Mouse (Mus musculus): ENCODE data around the gene Rps6ka2. TPM values are rescaled to one million over a fixed set of nuclear protein-coding genes. Genes with fewer than 3 reads are reported as not detected.
"Not testable (repeated sequence)": the region's sequence is repeated elsewhere in the genome, so short reads cannot be mapped to it uniquely, and the experiment has no call there.

Gene Rps6ka2
- polyA plus RNA-seq, 1 experiment from 2014 or later = 24.4 TPM

DNA sequence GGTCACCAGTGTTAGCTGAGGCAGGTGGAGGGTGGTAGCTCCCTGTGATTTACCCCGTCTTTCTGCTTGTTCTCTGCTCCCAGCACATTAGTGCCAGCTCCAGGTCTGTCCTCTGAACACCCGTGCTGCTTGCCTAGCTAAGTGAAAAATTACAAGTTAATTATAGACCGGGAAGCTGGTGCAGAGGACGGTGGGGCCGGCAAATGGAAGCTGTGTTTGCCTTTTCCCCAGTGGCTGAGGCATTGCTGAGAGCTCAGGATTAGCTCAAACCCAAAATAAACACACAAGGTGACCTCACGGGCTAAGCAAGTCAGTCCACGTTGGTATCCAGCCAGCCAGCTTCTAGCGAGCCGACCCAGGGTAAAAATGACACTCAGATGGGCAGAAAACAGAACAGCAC lies 103.1 kb downstream of the Rps6ka2 start:
- peak overlapping the region; percentile 19 for H3K4me2 ChIP-seq

DNA sequence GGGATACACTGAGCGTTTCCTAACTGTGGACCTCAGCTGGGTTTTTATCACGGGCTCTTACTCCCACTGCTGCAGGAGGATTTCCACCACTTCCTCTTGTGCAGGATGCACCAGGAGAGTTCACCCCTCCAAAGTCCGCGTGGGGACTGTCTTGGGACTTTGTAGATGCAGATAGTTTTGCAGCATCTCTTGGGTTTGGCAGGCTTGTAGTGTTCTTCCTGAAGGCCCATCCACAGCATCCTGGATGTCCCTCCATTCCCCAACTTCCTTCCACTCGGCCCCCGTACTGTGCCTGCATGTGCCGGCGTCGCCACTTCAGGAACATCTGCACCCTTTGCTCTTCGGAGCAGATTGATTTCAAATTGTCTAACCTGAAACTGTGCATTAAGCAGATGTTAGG lies 103.9 kb downstream of the Rps6ka2 start:
- no peak for ATAC-seq (replicated peaks; ENCODE audit: insufficient number of reproducible peaks, insufficient read depth, low FRiP score, low read depth)
- peaks cover 59% of the 10 kb centered on the region for H3K4me1 ChIP-seq (replicated peaks)
- H3K9me3 ChIP-seq (replicated peaks) = no peaks in the 10 kb centered on the region
- no peaks in the 10 kb centered on the region for H3K27me3 ChIP-seq
- H3K4me3 ChIP-seq = no peak overlapping the region
- no peak overlapping the region for H3K9ac ChIP-seq
- 77% methylated on average over 10 of the region's 10 CpGs for WGBS
- peak overlapping the region; percentile 93 for H3K27ac ChIP-seq
- H3K36me3 ChIP-seq = peaks cover 18% of the 10 kb centered on the region; the same call in 1 of the 2 replicates
- no peak overlapping the region for H3K4me2 ChIP-seq

More for the DNA sequence above, 103.1 kb downstream of the Rps6ka2 start:
- H3K4me3 ChIP-seq = no peak overlapping the region
- ATAC-seq (replicated peaks; ENCODE audit: insufficient number of reproducible peaks, insufficient read depth, low FRiP score, low read depth) = peak; percentile 68
- H3K4me1 ChIP-seq (replicated peaks) = peaks cover 65% of the 10 kb centered on the region
- H3K9ac ChIP-seq = no peak overlapping the region
- no peaks in the 10 kb centered on the region for H3K27me3 ChIP-seq
- H3K9me3 ChIP-seq (replicated peaks) = no peaks in the 10 kb centered on the region
- peak overlapping the region; percentile 93 for H3K27ac ChIP-seq
- H3K36me3 ChIP-seq = peaks cover 11% of the 10 kb centered on the region; the same call in 1 of the 2 replicates
- 22% methylated on average over 9 of the region's 9 CpGs for WGBS

DNA sequence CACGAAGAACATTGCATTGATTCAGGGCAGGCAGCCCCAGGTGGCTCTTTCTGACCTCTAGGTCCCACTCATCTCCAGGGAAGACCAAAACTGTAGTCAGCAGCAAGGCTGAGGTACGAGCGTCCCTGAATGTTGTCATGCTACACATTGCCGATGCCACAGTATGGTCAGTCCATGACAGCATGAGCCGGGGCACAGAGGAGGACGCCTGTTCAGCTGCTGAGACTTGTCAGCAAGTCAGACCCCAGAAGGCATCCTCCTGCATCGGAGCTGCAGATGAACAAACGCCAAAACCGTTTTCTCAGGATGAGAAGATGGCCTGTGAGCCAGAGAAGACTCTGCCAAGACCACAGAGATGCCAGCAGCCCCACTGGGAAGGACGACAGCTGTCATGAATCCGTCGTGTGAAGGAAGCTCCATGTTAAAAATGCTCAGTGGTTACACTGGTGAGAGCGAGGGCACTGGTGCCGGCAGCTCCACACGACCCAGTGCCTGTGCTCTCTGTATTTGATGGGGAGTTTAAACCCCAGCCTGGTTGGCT lies 108.9 kb downstream of the Rps6ka2 start:
- 84% methylated on average over 15 of the region's 15 CpGs for WGBS
- H3K9me3 ChIP-seq (replicated peaks) = no peaks in the 10 kb centered on the region
- no peak overlapping the region for H3K4me3 ChIP-seq
- ATAC-seq (replicated peaks; ENCODE audit: insufficient number of reproducible peaks, insufficient read depth, low FRiP score, low read depth) = no peak
- H3K9ac ChIP-seq = no peak overlapping the region
- no peaks in the 10 kb centered on the region for H3K27me3 ChIP-seq
- H3K27ac ChIP-seq = no peak overlapping the region
- H3K4me1 ChIP-seq (replicated peaks) = peaks cover 31% of the 10 kb centered on the region
- H3K36me3 ChIP-seq = peaks cover 22% of the 10 kb centered on the region; the same call in 1 of the 2 replicates
- H3K4me2 ChIP-seq = no peak overlapping the region

DNA sequence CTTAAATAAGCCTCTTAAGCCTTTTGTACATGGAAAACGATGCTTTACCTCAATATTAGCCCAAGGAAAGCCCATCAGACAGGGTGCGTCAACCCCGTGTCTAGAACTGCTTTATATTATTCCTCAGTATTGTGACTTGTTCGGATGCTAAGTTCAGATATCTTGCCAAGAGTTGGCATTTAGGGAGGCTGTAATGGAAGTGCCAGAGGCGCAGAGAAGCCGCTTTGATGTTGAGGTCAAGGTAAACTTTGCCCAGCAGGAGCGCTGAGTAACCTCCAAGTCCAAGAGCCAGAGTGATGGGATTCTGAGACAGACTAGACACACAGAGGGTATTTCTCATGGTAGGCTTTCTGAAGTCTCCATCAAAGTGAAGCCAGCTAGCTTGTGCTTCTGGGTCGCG lies 109.3 kb downstream of the Rps6ka2 start:
- Histone ChIP-seq H3K4me3 (no peak overlapping the region), H3K9me3 (replicated peaks) (no peaks in the 10 kb centered on the region), H3K27ac (no peak overlapping the region), H3K4me1 (replicated peaks) (peaks cover 31% of the 10 kb centered on the region), H3K27me3 (no peaks in the 10 kb centered on the region), H3K4me2 (no peak overlapping the region), H3K36me3 (peaks cover 22% of the 10 kb centered on the region; the same call in 1 of the 2 replicates), H3K9ac (no peak overlapping the region)
- ATAC-seq (replicated peaks; ENCODE audit: insufficient number of reproducible peaks, insufficient read depth, low FRiP score, low read depth) = no peak
- 93% methylated on average over 9 of the region's 9 CpGs for WGBS

DNA sequence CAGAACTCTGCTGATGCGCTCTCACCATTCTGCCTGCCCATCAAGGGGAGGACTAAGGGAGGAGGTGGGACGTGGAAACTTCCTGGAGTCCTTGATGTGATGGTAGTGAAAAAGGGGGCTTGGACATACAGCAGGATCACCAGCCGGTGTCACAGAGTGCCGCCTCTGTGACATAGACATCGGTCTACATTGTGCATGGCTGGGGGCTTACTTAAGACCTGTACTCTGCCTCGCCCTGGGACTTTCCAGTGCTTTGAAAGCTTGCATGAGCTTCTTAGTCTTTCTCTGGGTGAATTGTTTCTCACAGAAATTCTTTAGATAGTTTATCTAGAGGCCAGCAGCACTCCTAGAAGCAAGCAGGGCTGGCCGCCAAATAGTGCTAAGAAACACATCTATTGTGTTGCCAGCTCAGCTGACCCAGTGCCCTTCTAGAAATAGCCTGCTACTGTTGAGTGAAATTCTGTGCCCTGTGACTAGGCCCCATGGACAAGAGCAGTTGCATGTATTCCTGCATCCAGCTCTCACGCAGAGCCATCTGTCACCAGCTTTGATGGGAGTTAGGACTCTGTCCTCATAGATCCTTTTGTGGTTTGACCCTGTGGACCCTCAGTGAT lies 114.5 kb downstream of the Rps6ka2 start:
- H3K9ac ChIP-seq = no peak overlapping the region

DNA sequence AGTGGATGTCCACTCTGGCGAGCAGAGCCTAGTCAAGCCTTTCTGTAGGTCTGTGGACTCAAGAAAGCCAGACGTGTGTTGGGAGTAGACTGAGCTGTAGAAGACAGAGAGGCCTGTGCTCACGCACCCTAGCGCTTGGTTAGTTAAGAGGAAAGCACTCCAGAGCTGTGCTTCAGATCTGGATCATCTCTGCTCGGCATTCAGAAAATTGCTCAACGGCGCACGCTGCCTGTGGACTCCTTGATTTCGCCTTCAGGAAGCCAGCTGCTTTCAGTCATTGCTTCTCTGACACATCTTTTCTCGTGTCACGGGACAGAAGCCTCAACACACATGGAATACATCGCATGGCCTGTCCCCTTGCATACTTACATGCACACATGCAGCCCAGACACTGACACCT lies 115.4 kb downstream of the Rps6ka2 start:
- Histone ChIP-seq H3K4me2 (no peak overlapping the region), H3K4me1 (replicated peaks) (peaks cover 62% of the 10 kb centered on the region), H3K9me3 (replicated peaks) (no peaks in the 10 kb centered on the region), H3K36me3 (peaks cover 5% of the 10 kb centered on the region; the same call in 1 of the 2 replicates), H3K27me3 (no peaks in the 10 kb centered on the region), H3K9ac (no peak overlapping the region), H3K27ac (peak overlapping the region; percentile 97), H3K4me3 (no peak overlapping the region)
- no peak for ATAC-seq (replicated peaks; ENCODE audit: insufficient number of reproducible peaks, insufficient read depth, low FRiP score, low read depth)
- WGBS = 49% methylated on average over 12 of the region's 12 CpGs

More for the DNA sequence above, 114.5 kb downstream of the Rps6ka2 start:
- H3K9me3 ChIP-seq (replicated peaks) = no peaks in the 10 kb centered on the region
- H3K27ac ChIP-seq = peak overlapping the region; percentile 97
- peak overlapping the region; percentile 8; the same call in 1 of the 2 replicates for H3K4me2 ChIP-seq
- H3K36me3 ChIP-seq = peaks cover 4% of the 10 kb centered on the region; the same call in 1 of the 2 replicates
- H3K4me3 ChIP-seq = no peak overlapping the region
- H3K4me1 ChIP-seq (replicated peaks) = peaks cover 62% of the 10 kb centered on the region
- H3K27me3 ChIP-seq = no peaks in the 10 kb centered on the region
- ATAC-seq (replicated peaks; ENCODE audit: insufficient number of reproducible peaks, insufficient read depth, low FRiP score, low read depth) = peak; percentile 86
- 16% methylated on average over 8 of the region's 8 CpGs for WGBS

DNA sequence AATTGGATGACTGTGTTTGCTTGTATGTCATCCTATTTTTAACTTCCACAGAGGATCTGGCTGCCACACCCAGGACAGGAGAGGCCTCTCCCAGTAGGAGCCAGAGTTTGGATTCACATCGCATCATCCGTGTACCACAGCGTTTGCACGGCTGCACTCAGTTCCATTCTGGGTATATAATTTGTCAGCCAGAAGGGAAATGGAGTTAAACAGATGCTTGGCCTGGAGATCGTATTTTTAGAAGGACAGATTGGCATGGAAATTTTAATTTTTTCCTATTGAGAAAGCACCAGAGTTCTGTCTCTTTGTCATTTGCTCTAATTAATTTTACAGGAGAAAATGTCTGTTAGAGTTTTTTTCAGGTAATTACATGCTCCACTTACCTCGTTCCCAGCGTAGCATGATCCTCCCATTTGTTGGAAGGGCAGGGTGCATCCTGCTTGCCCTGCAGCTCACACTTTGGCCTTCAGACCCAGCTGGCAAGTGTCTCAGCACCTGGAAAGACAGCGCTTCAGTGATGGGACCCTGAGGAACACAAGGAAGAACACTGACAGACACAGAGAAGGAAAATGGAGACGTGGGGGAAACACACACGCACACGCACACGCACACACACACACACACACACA lies 116.6 kb downstream of the Rps6ka2 start:
- ATAC-seq (replicated peaks; ENCODE audit: insufficient number of reproducible peaks, insufficient read depth, low FRiP score, low read depth) = no peak
- Histone ChIP-seq H3K4me2 (no peak overlapping the region), H3K4me3 (no peak overlapping the region), H3K27ac (peak overlapping the region; percentile 97), H3K9ac (no peak overlapping the region), H3K9me3 (replicated peaks) (no peaks in the 10 kb centered on the region), H3K4me1 (replicated peaks) (peaks cover 62% of the 10 kb centered on the region), H3K27me3 (no peaks in the 10 kb centered on the region), H3K36me3 (peaks cover 10% of the 10 kb centered on the region; the same call in 1 of the 2 replicates)
- WGBS = 74% methylated on average over 12 of the region's 12 CpGs

DNA sequence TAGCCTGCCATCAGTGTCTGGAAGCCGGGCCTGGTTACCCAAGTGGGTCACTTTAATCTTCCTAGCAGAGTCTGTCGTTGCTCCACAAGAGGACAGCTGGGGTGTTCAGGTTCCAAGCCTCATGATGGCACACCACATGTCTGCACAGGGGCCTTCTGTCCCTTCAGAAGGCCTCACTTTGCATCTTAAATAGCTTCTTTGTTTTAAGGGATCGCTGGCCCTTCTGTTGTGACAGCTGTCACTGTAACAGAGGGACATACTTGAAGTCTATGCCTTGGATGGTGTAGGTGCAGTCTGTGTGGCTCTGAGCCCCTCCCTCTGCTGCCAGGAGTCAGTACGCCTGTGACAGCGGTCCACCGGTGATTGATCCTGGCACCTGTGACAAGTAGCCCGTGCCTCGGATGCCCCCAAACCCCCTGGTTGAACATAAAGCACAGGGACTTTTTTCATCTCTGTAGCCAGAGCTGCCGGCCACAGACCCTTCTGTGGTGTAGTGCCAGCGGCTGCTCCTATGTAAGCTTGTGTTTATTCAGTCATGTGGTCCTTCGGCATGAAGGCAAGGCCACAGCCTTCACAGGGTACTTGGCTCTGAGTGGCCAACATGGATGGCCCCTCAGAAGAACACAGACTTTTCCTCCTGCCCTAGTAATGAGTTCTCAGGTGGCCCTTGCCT lies 122.2 kb downstream of the Rps6ka2 start:
- Histone ChIP-seq H3K4me2 (no peak overlapping the region), H3K9ac (no peak overlapping the region), H3K4me3 (no peak overlapping the region), H3K27me3 (no peaks in the 10 kb centered on the region), H3K27ac (no peak overlapping the region), H3K4me1 (replicated peaks) (peaks cover 18% of the 10 kb centered on the region), H3K36me3 (peaks cover 20% of the 10 kb centered on the region; the same call in 1 of the 2 replicates), H3K9me3 (replicated peaks) (no peaks in the 10 kb centered on the region)
- ATAC-seq (replicated peaks; ENCODE audit: insufficient number of reproducible peaks, insufficient read depth, low FRiP score, low read depth) = no peak
- WGBS = 78% methylated on average over 11 of the region's 11 CpGs

DNA sequence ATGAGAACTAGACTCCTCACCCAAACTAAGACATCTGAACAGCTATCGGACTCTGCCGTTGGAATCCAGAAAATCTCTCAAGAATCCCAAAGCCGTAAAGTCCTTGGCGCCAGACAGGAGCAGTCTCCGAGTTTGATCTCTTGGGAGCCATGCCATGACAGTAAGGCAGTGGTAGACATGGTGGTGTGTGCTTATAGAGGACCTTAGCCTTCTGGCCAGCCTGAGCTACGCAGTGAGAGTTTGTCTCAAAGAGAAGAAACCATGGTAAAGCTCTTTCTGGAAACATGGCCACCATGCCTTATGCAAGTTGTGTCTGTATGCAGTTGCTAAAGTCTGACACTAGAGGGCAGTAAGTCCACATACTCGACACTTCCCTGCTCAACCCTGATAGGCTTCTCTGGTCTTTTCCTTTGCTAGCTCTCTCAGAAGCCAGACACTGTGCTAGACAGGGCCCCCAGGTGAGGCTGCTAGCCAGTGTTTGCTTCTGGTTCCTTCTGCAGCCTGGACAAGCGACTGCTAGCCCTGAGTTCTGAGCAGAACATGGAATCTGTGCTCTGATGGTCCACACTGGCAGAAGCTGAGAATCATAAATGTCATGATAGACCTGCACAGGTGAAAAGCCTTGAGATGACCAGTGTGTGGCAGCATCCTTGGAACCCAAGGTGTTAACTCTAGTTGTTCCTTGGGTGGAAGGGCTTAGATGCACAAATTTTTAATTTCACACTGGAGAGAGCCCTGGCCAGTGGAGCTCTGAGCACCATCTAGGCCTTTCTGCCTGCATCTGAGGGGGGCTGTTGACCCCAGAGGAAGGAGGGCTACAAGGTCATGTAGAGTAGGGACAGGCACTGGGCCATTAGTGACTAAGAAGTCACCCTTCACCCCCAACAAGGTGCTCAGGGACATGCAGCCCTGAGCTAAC lies 136.6 kb downstream of the Rps6ka2 start:
- H3K9me3 ChIP-seq (replicated peaks); H3K27ac ChIP-seq; H3K4me3 ChIP-seq; H3K9ac ChIP-seq; H3K4me2 ChIP-seq; H3K27me3 ChIP-seq; H3K36me3 ChIP-seq; H3K4me1 ChIP-seq (replicated peaks): not testable (repeated sequence)
- WGBS = 44% methylated on average over 8 of the region's 8 CpGs
- ATAC-seq (replicated peaks; ENCODE audit: insufficient number of reproducible peaks, insufficient read depth, low FRiP score, low read depth) = peak; percentile 74

DNA sequence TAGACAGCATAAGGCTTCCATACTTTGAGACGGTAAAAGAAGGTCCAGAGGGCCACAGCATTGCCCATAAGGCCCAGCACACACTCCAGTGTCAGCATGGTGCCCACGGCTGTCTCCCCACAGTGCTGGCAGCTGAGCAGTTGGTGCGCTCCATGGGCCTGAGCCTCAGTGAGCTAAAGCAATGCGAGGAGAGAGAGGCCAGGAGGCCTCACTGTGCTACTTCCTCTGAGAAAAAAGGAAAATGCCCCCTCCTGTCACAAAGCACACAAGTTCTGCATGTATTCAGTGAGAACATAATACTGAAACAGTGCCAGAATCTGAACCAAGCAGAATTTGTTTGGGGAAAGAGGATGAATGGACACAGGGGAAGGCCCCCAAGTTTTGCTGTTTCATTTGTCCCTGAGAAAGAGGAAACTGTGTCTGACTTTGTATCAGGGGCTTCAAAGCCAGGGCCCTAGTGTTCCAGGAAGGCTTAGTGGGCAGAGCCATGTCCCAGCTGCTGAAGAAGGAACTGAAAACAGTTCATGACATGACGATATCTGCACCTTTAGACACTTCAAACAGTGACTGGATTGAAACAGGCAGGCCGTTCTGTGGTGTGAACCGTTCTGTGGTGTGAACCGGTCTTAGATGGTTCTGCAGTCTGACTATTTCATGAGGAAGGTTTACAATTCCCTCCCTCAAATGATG lies 145.9 kb downstream of the Rps6ka2 start:
- not testable (repeated sequence) for H3K9me3 ChIP-seq (replicated peaks); ATAC-seq (replicated peaks; ENCODE audit: insufficient number of reproducible peaks, insufficient read depth, low FRiP score, low read depth); H3K4me1 ChIP-seq (replicated peaks); H3K4me3 ChIP-seq; H3K36me3 ChIP-seq; H3K27me3 ChIP-seq; H3K27ac ChIP-seq; H3K4me2 ChIP-seq; H3K9ac ChIP-seq
- 65% methylated on average over 7 of the region's 8 CpGs for WGBS

Measured in heart, embryonic 15.5 days (tissue).